Mouse (Mus musculus) thymus, postnatal 0 days (tissue): ENCODE data around the gene Pet2. TPM values are rescaled to one million over a fixed set of nuclear protein-coding genes. Genes with fewer than 3 reads are reported as not detected.

Source experiments
- DNase-seq: peaks from one replicate; pipeline ENCODE4 v3.0.0-alpha.2; 2015; ENCODE audit warnings: low spot score
- polyA plus RNA-seq: library from polyadenylated mRNA; unstranded; fragments of >200 nt; fragmentation: Nextera tagmentation; extraction: Ambion mirVana; gene quantifications from 2 replicates; pipeline ENCODE4 v1.2.1, GENCODE M21; 2015

Pet2 gene
- not detected in 2 replicates for polyA plus RNA-seq

GRCm38 (mm10) chrX:89409589-89409988 is at the start of gene Pet2:
Gene Pet2, minus strand, starts transcription at chrX:89409689.
- no peak for DNase-seq
